16 mouse cellular contexts compared by ENCODE assay signal in genomic region chr9:77725448-77725847, GRCm38 (mm10).
"Had no signal": no experiment of that assay in that cellular context is flagged by ENCODE, and none has a peak within 500 bp of the region (broad histone marks: within the 10 kb centered on the region; RNA-seq: fewer than 3 reads in every experiment).

No protein-coding gene starts in this region.

- H3K27ac ChIP-seq: lung, embryonic 15.5 days; macrophage; midbrain, embryonic 13.5 days; midbrain, embryonic 15.5 days; neural tube, embryonic 12.5 days; stomach, embryonic 15.5 days; stomach, postnatal 0 days had no signal

- H3K4me3 ChIP-seq: lung, embryonic 15.5 days; megakaryocyte, embryonic 14.5 days; midbrain, embryonic 13.5 days; midbrain, embryonic 15.5 days; neural tube, embryonic 12.5 days; stomach, embryonic 15.5 days had no signal

- DNase-seq: liver, postnatal 0 days; lung, adult 2 months; lung, postnatal 14 days; lung, postnatal 36 days; right cerebral cortex, postnatal 14 days; thymus, adult 2 months; thymus, postnatal 25 days had no signal

- H3K36me3 ChIP-seq: lung, embryonic 15.5 days; midbrain, embryonic 13.5 days; midbrain, embryonic 15.5 days; neural tube, embryonic 12.5 days; stomach, embryonic 15.5 days had no signal

- ATAC-seq: liver, postnatal 0 days; lung, postnatal 0 days; midbrain, embryonic 13.5 days; midbrain, embryonic 15.5 days had no signal

- H3K27me3 ChIP-seq: lung, embryonic 15.5 days; megakaryocyte, embryonic 14.5 days; midbrain, embryonic 13.5 days; midbrain, embryonic 15.5 days; neural tube, embryonic 12.5 days; stomach, embryonic 15.5 days had no signal

- H3K4me1 ChIP-seq: lung, embryonic 15.5 days; midbrain, embryonic 13.5 days; midbrain, embryonic 15.5 days; neural tube, embryonic 12.5 days; stomach, embryonic 15.5 days had no signal
